Mouse (Mus musculus) ovary, postnatal 10 days (tissue): ENCODE measurements around the gene Cped1.

Source experiments
- DNase-seq: peaks from one replicate; pipeline ENCODE4 v3.0.0; 2022; ENCODE audit warnings: low spot score

The Cped1 gene

DNA sequence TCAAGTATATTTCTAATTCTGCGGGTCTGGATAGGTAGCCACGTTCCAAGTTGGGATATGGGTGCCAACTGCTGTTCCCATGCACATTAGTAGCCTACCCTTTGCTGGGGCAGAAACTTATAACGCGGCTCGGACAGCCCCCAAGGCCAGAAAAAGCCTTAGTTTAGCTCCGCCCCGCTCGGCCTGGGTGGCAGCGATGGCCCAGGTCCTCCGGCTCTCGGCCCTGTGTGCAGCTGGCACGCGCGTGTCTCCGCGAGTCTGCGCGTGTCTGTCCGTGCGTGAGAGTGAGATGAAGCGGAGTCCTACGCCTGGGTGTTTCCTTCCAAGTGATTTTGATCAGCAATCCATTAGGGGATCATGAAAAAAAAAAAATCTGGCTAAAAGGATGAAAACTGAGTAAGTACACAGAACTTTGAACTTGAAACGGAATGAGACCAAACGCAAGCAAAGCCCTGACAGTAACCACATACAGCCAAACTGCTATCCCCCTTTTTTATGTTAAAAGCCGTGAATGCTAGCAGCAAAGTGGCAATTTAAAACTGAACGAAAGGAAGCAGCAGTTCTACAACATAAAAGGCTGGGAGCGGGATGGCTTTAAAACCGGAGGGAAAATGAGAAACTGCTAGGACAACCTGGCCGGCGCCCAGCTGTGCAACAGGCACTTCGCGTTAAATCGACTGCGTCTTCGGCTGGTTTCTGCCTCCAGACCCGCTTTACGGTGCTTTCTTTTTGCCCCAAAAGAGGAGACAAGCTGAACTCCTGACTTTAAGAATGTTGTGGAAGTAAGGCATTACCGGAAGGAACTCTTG lies at the start of gene Cped1:
Gene Cped1 (plus strand): TSS at position 185 of the 809 bp plus-strand sequence.
- DNase-seq, result peak; percentile 40

DNA sequence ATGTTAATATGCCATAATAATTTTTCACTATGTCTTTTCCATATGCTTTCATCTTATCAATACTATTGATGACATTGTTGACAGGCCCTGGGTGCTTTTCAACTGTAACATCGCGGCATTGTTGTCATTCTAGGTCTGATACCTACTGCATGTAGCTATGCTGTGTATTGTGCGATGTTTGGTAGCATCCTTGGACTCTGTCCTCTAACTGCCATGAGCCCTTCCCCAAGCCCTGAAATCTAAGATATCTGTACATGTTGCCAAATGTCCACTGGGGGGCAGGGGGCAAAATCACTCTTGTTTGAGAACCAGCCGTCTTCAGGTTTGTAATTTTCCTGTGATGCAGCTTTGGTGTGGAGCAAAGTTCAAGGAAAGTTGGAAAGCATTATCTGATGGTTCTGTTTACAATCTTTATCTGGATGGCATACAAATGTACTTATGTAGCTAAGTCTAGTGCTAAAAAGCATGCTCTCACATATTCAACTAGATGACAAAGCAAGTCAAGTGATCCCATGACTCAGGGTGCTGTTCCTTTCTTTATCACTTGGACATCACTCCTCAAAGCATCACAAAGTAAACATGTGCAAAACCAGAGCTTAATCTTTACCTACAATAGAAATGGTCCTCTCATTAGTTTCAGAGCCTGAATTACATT lies 47.6 kb upstream of the Cped1 start:
- no peak for DNase-seq

DNA sequence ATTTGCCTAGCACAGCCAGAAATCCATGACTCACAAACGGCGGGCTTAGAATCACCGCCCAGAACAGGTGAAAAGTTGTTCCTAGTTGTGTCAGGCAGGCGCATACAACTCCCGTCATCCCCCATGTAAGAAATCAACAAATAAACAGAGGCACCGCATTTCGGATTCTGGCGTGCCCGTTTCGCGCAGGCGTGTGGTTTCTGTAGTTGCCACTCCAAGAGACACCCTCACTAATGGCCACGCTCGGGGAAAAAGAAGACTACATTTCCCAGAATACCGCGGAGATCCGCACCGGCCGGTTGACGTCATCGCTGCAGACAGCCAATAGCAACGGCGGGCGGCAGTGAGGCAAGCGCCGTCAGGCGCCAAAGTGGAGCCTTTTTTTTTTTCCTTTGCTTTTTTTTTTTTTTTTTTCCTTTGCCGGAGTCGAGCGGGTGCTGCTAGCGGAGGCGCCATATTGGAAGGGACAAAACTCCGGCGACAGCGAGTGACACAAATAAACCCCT lies 36.4 kb upstream of the Cped1 start, which contains the start of gene Ing3:
Gene Ing3 (plus strand): TSS at position 346 of the 506 bp plus-strand sequence.
- DNase-seq, result peak; percentile 84

DNA sequence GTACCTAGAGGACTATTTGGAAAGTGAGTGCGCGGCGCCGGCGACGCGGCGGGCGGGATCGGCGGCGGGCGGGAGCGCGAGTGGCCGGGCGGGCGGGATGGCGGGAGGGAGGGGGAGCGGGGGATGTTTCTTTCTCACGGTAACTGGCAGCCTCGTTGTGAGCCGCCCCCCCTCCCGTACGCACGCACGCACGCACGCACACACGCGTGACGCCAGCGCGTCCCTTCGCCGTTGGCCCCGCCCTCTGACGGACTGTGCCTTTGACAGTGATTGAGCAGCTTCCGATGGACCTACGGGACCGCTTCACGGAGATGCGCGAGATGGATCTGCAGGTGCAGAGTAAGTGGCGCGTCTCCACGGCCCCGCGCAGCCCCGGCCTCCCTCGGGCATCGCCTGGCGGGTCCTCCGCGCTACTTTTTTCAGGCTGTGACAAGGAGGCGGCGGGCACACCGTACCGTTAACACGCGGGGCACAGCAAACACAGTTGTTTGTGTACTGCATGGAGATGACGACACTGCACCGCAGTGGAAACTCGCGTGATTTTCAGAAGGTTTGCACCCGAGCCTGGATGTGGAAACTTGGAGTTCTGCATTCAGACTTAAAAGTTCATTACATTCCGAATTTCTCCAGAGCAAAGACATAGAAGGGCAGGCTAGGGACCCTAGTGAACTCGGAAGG lies 35.8 kb upstream of the Cped1 start:
- DNase-seq, result peak; percentile 83

DNA sequence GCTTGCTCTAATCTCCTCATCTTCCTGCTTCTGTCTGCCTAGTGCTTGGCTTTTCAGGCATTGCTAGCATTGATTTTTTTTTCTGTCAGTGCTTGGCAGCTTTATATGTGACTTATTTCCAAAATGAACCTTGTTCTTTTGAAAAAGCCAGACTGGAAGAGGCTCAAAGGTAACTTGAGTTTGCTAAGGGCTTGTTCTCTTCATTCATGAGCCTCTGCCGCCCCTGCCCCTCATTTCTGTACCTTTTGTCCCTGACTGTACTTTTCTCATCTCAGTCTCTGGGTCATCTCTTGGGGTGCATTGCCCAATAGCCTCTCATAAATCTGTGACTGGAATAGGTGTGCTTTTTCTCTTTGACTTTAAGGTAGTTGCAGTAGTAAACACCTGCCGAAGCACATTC lies 35.0 kb upstream of the Cped1 start:
- DNase-seq, result no peak

DNA sequence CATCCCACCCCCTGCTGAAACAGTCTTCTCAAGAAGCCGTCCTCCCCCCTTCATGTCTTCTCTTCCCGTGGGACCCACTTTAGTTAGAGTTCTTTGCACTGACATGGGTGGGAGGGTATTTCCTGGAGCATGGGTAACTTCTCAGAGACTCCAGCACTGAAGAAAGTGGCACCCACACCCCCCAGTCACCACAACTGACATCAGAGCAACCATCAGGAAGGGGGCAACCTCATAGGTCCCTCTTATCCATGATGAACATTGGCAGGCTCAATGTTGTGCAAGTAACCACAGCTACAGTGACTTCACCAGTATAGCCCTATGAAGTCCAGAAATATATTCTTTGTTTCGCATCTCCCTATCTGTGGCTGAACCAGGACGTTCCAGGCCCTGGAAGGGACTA lies 30.2 kb upstream of the Cped1 start:
- no peak for DNase-seq

DNA sequence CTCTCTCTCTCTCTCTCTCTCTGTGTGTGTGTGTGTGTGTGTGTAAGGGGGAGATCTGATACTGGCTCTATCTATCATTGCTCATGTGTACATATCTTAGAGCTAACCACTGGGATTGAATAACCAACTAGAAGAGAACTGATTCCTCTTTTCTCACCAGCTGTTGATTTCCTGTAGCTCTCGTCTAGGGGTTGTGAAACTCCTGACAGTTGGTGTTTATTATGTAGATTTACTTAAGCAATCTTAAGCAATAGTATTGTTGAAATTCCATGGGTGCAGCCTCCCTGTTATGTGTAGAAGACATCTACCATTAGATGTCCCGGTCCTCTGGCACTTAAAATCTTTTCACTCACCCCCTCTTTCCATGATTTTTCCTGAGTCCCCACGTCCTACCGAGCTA lies 26.8 kb upstream of the Cped1 start:
- DNase-seq, result no peak

DNA sequence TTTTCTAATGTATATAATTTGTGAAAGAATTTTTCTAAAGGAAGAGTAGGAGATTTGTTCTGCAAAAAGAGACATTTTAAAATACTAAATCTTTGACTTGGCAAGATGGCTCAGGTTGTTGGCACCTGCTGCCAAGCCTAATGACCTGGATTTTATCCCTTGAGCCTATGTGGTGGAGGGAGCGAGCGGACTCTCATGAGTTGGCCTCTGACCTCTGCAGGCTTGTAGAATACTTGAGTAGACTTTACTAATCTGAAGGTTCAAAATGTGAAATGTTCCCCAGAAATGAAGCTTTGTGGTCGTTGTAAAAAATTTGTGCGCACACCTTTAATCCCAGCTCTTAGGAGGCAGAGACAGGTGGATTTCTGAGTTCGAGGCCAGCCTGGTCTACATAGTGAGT lies 25.8 kb upstream of the Cped1 start:
- no peak for DNase-seq

DNA sequence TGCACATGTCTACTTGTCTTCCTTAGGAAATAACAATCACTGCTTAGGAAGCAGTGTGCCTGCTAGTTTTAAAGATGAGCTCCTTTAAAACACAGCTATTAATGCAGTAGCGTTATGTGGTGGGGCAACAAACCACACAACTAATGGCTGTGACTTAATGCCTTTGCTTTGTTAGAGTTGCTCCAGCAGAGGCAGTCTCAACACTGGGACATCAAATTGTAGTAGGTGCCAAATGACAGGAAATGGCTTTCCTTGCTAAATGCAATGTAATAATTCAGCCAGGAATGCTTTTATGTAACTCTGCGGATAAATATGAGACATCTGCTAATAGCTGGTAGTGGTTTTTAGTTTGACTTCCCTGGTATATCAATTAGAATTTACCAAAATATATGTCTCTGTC lies 8.2 kb upstream of the Cped1 start:
- no peak for DNase-seq

DNA sequence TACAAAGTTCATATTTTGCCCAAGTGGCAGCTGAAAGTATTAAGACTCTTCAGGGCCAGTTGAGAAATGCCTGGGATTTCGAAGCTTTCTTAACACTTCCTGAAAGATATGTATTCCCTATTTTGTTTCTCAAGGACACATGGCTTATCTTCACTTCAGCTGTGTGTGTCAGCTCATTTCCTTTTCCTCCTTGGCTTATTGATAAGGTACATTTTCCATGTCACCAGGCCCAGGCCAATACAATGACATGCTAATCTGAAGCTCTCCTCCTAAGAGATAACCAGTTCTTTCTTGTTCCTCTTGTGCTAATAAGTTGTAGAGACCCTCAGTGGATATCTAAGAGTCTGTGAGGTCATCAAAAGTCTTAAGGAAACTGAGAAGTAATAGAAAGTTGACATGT lies 4.6 kb upstream of the Cped1 start:
- no peak for DNase-seq

DNA sequence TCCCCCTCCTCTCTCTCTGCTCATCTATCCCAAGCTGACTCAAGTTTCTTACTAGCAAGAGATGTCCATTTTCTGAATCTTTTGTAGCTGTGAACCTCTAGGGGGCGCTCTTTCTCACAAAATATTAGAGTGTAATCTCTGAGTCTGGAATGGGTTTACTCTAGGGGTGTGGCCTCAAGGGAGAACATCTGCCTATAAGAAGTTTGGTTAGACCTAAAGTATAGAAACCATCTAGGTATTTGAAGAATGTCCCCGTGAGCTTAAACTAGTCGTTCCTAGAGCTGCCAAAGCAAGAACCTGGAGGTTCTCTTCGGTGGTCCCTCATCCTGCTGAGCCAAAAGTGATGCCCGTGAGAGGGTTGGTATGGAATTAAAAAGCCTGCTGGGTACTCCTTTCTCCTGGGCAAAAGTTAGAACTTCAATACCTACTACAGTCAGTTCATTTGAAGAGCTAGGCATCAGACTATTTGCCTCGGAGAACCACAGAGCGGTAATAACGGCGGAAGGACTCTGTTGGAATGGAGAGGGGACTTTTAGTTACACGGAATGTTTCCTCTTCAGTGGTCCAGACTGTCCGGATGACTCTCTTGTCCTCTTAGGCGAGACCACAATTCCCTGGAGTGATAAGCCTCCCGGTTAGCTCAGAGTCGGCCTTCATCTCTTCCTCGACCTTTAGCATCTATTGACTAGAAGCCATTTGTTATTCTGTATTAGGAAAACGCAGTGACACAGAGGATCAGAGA lies 555 bp upstream of the Cped1 start:
- no peak for DNase-seq

DNA sequence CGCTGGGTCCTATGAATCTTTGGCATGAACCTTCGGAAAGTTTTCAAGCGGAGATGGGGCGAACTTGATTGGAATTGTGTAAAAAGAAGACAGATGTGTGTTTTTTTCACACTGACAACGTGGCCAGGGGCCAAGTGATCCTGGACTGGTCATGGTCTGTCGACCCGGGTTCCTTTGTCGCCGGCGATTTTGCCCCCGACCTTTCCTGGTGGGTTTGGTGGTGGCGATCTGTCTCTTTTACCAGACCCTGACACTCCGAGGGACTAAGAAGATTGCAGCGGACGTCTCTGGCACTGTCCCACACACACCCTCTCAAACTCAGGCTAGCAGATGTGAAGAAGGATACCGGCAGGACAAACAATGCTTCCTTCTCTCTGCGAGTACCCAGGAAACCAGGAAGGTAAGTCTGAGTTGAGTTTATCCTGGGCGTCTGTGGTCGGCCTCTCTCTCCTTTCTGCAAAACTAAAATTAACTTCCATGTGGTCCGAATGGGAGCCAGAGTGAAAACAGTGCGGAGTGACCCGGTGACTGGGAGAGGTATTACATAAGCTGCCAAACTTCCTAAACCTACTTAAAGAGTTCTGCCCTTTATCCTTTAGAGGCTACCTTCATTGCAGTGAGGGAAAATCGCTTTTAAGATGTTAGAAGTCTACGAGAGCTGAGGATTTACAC lies 1.1 kb downstream of the Cped1 start:
- DNase-seq, result peak; percentile 19

DNA sequence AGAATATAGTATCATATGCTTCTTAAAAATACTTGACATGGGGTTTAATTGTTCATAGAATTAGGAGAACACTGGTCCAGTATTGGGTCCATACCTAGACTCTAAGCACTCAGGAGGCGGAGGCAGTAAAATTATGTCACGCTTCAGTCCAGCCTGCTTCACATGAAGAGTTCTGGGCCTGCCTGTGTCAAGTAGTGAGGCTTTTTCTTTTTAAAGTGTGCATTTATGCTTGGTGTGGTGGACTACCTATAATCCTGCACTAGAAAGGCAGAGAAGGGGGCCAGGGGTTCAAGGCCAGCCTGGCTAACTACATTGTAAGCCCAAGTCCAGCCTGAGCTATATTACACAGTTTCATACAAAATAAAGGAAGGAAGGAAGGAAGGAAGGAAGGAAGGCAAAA lies 1.8 kb downstream of the Cped1 start:
- no peak for DNase-seq

DNA sequence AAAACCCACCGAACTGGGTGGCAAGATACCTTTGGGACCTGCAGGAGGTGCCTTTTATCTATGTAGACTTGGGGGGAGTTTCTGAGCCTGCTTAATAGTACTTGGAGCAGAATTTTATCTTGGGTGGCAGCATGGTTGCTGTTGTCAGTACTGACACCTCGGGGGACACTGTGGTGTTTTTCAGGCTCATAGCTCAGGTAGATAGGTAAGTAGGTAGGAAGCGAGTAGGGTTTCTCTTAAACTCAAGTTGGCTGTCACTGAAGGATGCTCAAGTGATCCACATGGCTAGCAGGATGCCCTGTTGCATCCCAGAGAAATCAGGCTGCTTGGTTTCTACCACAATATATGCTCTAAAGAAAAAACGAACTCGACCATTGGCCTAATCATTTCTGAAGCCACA lies 2.6 kb downstream of the Cped1 start:
- no peak for DNase-seq

DNA sequence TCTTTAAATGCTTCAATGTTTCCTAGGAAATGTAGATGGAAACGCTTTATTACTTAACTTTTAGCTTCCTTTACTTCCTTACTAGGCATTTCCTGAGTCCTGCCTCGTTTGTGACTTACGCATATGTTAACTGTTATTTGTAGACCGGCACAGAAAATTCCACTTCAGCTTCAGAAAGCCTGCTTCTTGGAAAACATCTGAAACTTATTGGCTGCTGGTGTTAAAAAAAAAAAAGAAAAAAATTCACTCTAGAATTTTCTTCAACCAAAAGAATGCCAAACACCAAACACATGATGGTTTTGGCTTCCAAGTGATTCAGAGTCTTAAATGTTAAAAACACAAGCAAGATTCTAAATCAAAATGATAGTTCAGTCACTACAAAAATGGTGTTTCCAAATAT lies 3.4 kb downstream of the Cped1 start:
- DNase-seq, result no peak

DNA sequence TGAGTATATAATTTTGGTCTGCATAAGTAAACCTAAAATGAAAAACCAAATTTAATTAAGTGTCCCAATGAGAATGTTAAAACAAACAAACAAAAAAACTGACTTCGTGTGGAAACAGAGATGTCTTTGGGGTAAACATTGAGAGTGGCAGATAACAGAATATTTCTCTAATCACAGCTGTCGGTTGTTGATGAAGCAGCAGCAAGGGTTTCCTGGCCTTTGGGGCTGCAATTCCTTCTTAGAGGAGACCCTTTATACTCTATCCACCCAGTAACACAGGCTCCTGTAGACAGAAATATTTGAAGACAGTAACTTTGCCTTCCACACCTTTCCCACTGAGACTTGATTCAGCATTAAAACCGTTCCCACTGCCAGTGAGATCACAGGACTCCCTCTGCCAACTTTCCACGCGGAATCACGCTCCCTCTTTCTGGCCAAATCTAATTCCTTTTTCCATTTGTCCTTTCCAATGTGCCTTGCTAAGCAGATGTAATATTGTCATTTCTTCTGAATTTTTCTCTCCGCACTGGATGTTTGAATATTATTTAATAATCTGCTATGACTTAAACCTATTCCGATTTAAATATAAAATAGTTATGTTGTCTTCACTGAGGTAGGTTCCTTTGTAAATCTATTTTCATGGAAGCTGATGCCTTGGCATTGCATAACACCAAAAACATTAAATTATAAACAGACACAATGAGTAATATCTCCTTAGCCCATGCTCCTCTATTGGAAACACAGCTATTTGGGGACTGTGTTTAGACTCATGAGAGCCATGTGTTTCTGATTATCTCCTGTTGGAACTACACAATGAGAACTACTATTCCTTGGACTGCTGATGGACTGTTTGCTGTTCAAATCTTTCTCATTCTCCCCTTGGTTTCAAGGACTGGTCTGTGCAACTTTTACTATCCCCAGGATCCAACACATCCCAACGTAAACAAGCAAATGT lies 4.7 kb downstream of the Cped1 start:
- DNase-seq, result no peak

DNA sequence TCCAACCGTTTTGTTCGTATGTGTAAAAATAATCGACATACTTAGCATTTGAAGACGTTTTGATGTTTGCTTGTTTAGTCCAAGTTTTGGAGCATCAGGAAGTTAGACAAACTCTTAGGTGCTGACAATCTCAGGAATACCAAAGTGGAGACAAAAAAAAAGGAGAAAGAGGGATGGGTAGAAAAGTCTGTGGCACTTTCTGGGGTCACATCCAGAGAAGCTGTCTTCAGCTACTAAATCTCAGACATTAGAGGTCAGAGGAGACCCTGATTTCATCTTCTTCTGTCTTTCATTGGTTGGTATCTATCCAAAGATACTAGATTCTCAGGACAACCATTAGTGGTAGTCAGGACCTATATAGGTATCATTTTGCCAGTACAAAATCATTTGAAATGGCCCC lies 5.4 kb downstream of the Cped1 start:
- DNase-seq, result no peak

DNA sequence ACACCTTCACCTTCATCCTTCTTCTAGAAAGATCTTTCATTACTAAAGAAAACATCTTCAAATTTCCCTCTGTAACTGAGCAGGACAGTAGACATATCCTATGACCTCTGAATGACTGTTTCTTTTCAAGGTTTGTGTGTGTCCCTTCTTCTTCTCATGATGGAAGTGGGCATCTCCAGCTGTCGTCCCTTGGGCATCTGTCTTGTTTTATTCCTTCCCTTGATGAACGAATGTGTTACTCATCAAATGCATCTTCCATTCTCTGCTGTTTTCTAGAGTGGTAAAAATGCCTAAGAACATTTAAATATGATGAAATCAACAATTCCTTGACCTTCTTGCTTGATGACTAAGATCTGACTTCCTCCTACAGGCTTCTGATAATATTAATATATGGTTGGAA lies 7.4 kb downstream of the Cped1 start:
- no peak for DNase-seq

DNA sequence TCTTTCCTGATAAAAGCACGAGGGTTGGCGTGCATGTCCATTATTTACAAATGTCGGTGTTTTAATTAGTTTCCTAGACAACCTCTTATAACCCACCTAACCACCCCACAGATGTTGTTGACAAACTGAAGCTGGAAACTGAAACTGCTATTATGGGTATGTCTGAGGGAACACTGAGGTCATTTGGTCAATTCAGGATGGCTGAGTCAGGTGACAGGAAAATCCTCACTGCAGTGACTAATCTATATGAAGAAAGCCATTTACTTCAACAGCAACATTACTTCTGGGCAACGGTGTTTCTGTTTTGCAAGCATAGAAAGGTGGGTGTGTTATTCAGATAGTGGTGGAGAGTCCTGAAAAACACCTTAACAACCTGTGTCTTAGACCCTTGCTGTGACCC lies 12.4 kb downstream of the Cped1 start:
- DNase-seq, result no peak

DNA sequence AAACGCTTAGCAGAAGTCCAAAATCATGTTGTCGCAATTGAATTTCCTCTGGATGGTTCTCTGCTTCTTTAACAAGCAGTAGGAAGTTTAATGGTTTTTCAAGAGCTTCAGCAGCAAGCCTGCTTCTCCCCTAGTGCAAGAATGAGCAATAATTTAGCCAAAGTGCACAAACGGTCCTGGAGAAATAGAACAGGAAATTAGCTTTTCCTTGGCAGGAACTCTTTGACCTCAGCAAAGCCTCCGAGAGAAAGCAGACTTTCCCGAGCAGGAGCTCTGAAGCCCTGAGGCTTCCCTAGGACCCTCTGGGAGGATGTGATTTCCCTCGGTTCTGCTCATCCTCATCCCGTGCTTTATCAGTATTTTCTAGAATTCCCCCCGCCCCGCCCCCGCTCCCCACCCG lies 13.3 kb downstream of the Cped1 start:
- no peak for DNase-seq

DNA sequence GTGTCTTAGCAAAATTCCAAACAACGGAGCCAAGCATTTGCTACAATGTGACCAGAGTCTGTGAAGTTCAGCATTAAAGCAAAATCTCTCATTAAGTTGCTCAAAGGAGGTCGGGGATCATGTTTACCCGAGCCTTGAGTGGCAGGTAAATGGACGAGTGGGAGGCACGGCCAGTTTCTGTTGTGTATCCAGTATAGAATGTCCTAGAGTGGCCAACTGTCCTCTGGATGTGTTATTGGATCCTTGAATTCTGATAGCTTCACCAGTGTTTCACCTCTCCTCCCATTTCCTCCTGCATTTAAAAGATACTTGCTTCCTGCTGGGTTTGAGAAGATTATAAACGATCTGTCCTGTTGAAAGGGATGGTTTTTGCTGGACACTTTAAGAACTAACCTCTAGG lies 14.4 kb downstream of the Cped1 start:
- no peak for DNase-seq
